Mouse (Mus musculus) kidney, adult 11 months (tissue): Measurements from ENCODE around the gene Hbs1l.

Experiments used
- DNase-seq: peaks from one replicate; pipeline ENCODE4 v3.0.0; 2022

Hbs1l gene

GRCm38 (mm10) chr10:21405707-21406534 is 110.1 kb downstream of the Hbs1l start:
- DNase-seq, result no peak

- DNase-seq, result no peak
These were observed 114.9 kb downstream of the Hbs1l start for GRCm38 (mm10) chr10:21410711-21411110.

- no peak for DNase-seq
These were observed 115.9 kb downstream of the Hbs1l start for GRCm38 (mm10) chr10:21411621-21412205.

GRCm38 (mm10) chr10:21415031-21415430 is 119.3 kb downstream of the Hbs1l start:
- DNase-seq, result no peak

GRCm38 (mm10) chr10:21416184-21416583 is 120.4 kb downstream of the Hbs1l start:
- DNase-seq, result no peak
